Mouse (Mus musculus): ENCODE measurements around the gene Heatr3.

- TF ChIP-seq CTCF (conservative IDR thresholded peaks at IDR 0.05; ENCODE audit: low read length) (no peak), POU5F1 (IDR thresholded peaks at IDR 0.05; ENCODE audit: borderline replicate concordance, low read length) (no peak), NANOG (IDR thresholded peaks at IDR 0.05; ENCODE audit: borderline replicate concordance, low read length) (no peak)
These were observed 6.4 kb downstream of the Heatr3 start for GRCm38 (mm10) chr8:88144041-88144440.
